Mouse (Mus musculus): ENCODE measurements at regions not wholly inside any gene's neighbourhood (a gene's known extent, or its start where the extent isn't known, plus 50 kb on each side); places are given as distances from the start of the nearest gene placed in this dataset.

DNA sequence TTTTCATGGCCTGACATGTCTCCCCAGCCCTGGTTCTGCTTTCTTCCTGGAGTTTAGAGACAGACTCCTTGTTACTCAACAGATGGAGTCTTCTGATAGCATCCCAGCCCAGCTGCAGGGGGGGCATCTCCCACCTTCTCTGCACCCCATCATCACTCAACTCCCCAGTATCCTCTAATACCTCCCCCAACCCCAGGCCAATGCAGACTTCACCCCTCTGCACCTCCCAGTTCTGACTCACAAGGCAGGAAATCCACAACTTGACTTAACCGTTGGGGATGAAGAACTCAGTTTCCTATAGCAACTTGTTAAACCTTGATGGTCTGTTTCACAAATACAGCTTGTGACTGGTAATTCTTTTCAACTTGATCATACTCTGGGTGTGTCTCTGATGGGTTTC, 73.7 kb upstream of the Rreb1 start:
- no peak for DNase-seq (ENCODE audit: inconsistent ontology term)

DNA sequence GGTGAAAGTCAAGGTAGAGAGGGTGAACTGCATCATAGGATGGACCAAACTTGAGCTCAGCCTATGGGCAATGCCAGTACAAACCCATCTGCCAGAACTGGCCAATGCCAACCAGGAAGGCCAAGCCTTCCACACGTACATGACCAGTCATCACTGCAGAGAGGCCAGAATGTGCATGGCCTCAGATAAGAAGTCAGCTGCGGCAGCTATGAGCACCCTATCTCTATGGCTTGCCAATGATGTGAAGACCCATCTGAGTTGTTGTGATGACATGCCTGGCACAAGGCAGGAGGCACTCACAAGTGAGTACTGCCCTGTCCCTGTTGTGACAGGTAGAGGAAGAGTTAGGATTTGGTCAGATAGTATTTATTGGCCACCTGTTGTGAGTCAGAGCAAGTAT, 72.7 kb upstream of the Rreb1 start:
- DNase-seq (ENCODE audit: inconsistent ontology term), result no peak

DNA sequence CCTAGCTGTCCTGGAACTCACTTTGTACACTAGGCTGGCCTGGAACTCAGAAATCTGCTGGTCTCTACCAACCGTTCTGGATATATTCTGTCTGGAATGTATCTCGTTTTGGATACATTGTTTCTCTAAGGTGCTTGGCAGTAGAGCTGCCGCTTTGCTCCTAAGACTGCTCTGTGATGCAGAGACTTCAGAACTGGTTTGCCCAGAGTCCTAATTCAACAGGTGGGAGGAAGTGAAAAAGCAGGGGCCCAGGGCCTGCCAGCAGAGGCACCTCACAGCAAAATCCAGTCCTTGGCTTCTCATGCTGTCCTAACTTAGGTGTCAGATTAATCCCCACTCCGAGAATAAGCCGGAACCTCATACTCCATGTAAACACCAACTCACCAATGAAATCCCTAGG, 67.3 kb upstream of the Rreb1 start:
- DNase-seq (ENCODE audit: inconsistent ontology term), result no peak

DNA sequence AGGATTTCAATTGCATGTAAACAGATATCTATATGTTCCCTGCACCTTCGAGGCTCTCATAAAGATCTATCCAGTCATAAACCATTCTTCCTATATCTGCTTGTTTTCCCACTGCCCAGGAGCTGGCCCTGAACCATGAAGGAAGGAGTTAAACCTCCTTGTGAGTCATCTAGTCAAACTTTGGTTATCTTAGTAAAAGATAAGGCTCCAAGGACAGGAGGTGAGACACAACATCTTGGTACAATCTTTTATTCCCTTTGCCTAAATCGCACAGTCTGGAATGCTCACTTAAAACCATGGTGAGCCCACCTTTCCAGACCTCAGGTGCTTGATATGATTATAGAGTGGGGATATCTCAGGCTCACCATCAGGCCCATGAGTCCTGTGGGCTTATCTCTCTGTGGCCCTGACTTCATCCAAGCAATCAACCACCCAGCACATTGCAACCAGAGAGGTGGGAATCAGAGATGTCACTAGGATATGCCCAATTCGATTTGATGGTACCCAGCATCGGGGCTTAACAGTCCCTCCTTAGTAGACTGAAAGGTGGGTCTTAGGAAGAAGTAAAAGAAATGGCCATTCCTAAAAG, 65.2 kb upstream of the Rreb1 start:
- no peak for DNase-seq (ENCODE audit: inconsistent ontology term)

DNA sequence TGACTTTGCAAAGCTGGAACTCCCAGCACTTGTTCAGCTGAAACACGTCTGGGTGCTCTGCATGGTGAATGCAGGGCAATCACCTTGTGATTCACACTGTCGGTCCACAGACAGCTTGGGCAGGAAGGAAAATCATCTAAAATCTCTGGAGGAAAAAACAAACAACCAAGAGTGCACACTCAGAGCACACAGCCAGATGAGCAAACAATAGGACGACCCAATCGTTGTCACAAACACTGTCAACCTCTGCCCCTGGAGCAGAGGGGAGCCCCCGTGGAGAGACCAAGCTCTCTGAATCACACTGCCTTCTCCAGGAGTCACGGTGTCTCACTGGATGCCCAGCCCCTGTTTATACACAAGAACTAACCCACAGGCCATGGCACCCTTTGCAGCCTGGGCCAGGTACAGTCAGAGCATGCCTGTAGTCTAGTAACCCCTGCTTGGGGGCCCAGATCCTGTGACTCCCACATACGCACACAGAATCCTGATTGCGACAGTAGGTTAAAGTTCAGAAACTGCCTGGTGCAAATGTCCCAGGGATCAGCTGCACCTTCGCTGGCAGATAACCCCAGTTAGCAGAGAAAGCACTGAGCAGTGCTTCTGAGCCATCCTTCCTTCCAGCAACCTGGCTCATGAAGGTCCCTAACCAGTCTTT, 63.0 kb upstream of the Rreb1 start:
- DNase-seq (ENCODE audit: inconsistent ontology term), result no peak

DNA sequence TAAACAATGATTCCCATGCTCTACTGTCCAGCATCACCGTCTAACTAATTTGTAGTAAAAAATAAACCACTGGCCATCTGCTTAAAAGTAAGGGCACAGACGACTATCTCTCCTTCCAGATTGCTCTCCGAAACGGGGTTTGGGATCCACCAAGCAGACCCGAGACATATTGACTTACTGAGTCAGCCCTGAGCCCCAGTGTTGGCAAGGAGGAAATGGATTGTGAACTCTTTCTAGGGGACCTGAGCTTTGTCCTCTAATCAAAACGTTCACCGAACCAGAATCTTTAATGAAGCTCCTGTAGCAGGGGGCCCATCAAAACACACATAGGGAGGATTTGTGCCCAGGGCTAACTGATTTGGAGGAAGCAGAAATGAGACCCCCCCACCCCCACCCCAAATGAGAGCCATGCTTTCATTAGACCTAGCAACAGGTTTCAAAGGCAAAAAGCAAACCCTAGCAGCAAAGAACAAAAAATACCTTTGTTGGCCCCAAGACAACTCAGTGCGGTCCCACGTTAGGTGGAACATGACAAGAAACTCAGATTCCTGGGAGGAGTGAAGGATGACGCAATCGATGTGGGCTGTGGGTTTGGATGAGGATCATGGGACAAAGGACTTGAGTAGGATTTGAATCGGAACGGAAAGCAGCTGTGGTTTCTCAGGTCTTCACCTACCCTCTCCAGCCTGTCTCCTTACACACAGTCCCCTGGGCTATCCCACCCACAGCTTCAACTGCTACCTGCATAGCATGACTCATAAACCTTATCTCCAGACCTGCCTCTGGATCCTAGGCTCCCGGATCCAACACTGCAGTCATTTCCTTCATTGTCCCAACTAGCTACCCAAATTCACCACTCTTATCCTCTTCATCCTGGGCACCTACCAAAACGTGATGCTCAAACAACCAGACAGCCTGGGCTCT, 62.2 kb upstream of the Rreb1 start:
- DNase-seq (ENCODE audit: inconsistent ontology term), result no peak

DNA sequence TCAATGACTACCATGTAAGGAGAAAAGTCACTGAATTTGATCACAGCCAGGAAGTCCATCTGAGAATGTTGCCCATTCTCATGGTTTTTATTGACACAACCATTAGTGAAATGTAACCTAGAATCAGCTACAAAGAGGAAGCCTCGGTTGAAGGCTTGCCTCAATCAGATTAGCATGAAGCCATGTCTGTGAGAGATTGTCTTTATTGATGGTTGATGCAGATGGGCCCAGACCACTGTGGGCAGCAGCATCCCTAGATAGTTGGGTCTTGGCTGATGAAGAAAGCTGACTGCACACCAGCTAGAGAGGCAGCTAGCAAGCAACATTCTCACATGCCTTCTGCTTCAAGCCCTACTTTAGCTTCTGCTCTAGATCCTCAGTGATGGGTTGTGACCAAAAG, 60.4 kb upstream of the Rreb1 start:
- no peak for DNase-seq (ENCODE audit: inconsistent ontology term)

DNA sequence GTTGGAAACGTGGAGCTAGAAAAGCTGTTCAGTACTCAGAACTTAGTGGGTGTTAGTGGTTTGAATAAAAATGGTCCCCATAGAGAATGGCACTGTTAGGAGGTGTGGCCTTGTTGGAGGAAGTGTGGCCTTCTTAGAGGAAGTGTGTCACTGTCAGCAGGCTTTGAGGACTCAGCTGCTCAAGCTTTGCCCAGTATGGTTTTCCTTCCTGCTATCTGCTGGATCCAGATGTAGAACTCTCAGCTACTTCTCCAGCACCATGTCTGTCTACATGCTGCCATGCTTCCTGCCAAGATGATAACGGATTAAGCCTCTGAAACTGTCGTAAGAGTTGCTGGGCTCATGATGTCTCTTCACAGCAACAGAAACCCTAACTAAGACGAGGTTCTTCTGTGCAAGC, 59.8 kb upstream of the Rreb1 start:
- DNase-seq (ENCODE audit: inconsistent ontology term), result no peak
